Mouse (Mus musculus): ENCODE data around the gene Pard3.

Gene Pard3

DNA sequence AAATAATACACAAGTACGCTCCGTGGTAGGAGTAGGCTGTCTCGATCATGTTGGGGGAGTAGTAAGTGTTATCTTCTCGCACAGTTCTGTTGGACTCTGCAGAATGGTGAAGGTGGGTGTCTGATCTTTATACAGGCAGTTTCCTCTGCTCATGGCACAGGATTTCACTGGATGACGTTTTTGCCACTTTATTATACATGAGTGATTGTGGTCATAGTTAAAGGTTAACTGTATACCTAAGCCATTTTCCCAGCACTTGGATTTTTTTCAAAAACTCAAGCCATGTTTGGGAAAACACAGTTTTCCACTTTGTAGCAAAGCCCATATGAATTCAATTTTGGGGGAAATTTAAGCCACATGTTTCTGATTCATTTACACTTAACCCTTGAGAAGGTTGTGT, 489.9 kb downstream of the Pard3 start:
- no peak for DNase-seq (ENCODE audit: low read depth)

GRCm38 (mm10) chr8:127555795-127556194, 492.1 kb downstream of the Pard3 start:
- no peak for DNase-seq (ENCODE audit: low read depth)

GRCm38 (mm10) chr8:127556964-127557363, 493.3 kb downstream of the Pard3 start:
- no peak for DNase-seq (ENCODE audit: low read depth)

DNA sequence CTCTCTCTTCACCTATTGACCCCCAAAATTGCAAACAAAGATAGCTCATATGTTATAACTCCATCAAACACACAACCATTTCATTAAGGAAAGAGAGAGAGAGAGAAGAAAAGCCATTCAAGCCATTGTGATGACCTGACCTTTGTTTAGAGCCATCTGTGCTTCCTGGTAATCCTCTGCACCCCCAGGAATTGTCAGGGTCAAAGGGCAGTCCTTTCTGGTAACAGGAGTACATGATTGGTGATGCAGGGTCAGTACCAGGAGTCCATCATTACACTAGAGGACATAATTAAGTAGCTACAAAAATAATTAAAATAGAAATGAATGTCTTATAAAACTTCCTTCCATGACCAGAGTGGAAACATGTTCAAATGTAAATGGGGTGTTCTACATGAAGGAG, 493.9 kb downstream of the Pard3 start:
- no peak for DNase-seq (ENCODE audit: low read depth)

GRCm38 (mm10) chr8:127563634-127564033, 499.9 kb downstream of the Pard3 start:
- DNase-seq (ENCODE audit: low read depth), result no peak

DNA sequence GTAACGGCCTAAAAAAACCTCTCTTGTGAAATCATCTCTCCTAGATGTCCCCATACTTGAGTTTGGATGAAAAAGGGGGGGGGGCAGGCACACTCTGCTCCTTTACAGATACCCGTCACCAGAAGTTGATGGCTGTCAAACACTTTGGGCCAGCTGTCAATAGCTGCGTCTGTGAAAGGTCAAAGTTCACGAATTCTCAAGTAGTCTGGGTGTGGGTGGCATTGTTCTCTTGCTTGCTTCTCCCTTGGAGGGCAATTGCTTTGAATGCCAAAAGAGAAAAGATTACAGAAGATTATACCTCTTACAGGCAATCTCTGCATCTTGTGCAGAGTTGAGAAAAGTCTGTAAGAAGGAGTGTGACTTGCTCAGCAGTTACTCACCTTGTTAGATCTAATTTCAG, 500.7 kb downstream of the Pard3 start:
- no peak for DNase-seq (ENCODE audit: low read depth)

- no peak for DNase-seq (ENCODE audit: low read depth)
Observed at GRCm38 (mm10) chr8:127569212-127569611, 505.5 kb downstream of the Pard3 start.

GRCm38 (mm10) chr8:127570527-127570926, 506.8 kb downstream of the Pard3 start:
- no peak for DNase-seq (ENCODE audit: low read depth)

- DNase-seq (ENCODE audit: low read depth), result no peak
Observed at GRCm38 (mm10) chr8:127572493-127572892, 508.8 kb downstream of the Pard3 start.

DNA sequence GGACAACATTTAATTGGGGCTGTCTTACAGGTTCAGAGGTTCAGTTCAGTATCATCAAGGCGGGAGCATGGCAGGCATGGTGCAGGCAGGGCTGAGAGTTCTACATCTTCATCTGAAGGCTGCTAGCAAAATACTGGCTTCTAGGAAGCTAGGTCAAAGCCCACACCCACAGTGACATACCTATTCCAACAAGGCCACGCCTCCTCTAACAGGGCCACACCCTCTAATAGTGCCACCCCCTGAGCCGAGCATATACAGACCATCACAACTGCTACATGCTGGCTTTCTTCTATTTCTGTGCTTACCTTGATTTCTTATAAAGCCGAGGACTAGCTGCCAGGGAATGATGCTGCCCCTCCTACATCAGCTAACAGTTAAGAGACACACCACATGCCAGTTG, 513.0 kb downstream of the Pard3 start:
- no peak for DNase-seq (ENCODE audit: low read depth)

GRCm38 (mm10) chr8:127577656-127578055, 514.0 kb downstream of the Pard3 start:
- DNase-seq (ENCODE audit: low read depth), result no peak

GRCm38 (mm10) chr8:127579436-127579835, 515.7 kb downstream of the Pard3 start:
- no peak for DNase-seq (ENCODE audit: low read depth)

- no peak for DNase-seq (ENCODE audit: low read depth)
Observed at GRCm38 (mm10) chr8:127583429-127583828, 519.7 kb downstream of the Pard3 start.

- no peak for DNase-seq (ENCODE audit: low read depth)
Observed at GRCm38 (mm10) chr8:127585618-127586017, 521.9 kb downstream of the Pard3 start.

- DNase-seq (ENCODE audit: low read depth), result no peak
Observed at GRCm38 (mm10) chr8:127586681-127587080, 523.0 kb downstream of the Pard3 start.

- DNase-seq (ENCODE audit: low read depth), result peak; percentile 14
Observed at GRCm38 (mm10) chr8:127588313-127588712, 524.6 kb downstream of the Pard3 start.

DNA sequence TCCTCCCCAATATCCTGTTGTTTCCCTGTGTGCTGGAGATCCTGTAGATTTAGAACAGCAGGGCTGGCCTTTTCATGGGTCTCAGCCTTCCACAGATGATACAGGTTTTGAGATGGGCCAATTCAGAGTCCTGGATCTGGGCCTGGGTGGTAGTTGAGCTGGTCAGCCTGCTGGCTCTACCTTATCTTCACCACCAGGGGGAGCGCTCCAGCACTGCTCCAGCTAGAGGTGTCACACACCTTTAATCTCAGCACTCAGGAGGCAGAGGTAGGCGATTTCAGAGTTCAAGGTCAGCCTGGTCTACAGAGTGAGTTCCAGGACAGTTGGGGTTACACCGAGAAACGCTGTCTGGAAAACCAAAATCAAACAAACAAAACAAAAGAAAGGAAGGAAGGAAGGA, 525.6 kb downstream of the Pard3 start:
- DNase-seq (ENCODE audit: low read depth), result peak; percentile 19

GRCm38 (mm10) chr8:127590674-127591186, 527.0 kb downstream of the Pard3 start:
- DNase-seq (ENCODE audit: low read depth), result no peak

GRCm38 (mm10) chr8:127592648-127593574, 529.2 kb downstream of the Pard3 start:
- DNase-seq (ENCODE audit: low read depth), result no peak

- DNase-seq (ENCODE audit: low read depth), result no peak
Observed at GRCm38 (mm10) chr8:127600641-127601040, 536.9 kb downstream of the Pard3 start.

GRCm38 (mm10) chr8:127603062-127603461, 539.4 kb downstream of the Pard3 start:
- DNase-seq (ENCODE audit: low read depth), result no peak

GRCm38 (mm10) chr8:127608541-127609270, 545.0 kb downstream of the Pard3 start:
- no peak for DNase-seq (ENCODE audit: low read depth)

GRCm38 (mm10) chr8:127609316-127609715, 545.6 kb downstream of the Pard3 start:
- no peak for DNase-seq (ENCODE audit: low read depth)

Measured in c-Kit-positive CD71-positive TER-119-negative erythroid progenitor cells, embryonic 14.5 days (primary cell).